Mouse (Mus musculus): Measurements from ENCODE around the gene Slc25a10. TPM values are rescaled to one million over a fixed set of nuclear protein-coding genes. Genes with fewer than 3 reads are reported as not detected.

Slc25a10 gene
- polyA plus RNA-seq, 1 experiment, result 5.5 TPM

DNA sequence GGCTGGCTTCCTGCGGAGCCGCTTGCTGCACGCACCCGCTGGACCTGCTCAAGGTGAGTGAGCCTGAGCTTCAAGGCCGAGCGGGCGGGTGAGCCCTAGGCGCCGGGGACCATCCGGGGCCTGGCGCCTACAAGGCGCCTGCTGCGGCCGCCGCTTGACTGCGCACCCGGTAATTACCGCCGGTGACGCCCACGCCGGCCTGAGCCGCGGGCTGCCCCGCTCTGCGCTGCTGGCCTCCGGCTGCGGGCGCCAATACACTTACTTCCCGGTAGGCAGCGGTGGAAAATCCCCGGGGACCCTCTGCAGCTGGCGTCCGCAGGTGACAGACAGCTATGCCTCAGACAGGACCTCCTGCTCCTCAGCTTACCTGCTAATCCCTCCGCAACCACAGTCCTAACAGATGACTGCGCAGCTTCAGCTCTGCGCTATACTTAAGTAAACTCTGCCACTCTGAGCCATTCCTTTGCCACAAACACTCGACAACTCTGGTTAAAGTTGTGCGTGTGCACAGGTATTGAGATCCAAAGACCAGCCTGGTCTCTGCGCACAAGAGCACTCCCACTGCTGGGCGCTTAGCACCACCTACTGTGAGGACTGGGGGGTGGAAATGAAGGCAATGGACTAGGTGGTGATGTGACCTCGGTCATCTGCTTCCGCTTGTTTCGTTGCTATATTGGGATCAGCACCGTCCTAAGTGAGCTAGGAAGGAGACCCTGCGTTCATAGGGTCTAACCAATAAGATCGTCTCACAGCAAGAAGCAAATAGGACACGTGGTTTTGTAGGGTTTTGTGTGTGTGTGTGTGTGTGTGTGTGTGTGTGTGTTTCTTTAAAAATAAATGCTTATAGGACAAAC is 611 bp downstream of the Slc25a10 start:
- Histone ChIP-seq H3K36me3 (ENCODE audit: control insufficient read depth) (peaks cover 71% of the 10 kb centered on the region), H3K9me3 (ENCODE audit: control insufficient read depth, low read length) (no peaks in the 10 kb centered on the region), H3K27me3 (ENCODE audit: control insufficient read depth) (no peaks in the 10 kb centered on the region), H3K4me1 (ENCODE audit: control insufficient read depth) (peaks cover 67% of the 10 kb centered on the region), H3K4me3 (replicated peaks) (peak overlapping the region; percentile 81)
- TF ChIP-seq TAL1 (IDR thresholded peaks at IDR 0.05; ENCODE audit: low read length) (no peak), GATA1 (IDR thresholded peaks at IDR 0.05; ENCODE audit: low read length) (no peak)

DNA sequence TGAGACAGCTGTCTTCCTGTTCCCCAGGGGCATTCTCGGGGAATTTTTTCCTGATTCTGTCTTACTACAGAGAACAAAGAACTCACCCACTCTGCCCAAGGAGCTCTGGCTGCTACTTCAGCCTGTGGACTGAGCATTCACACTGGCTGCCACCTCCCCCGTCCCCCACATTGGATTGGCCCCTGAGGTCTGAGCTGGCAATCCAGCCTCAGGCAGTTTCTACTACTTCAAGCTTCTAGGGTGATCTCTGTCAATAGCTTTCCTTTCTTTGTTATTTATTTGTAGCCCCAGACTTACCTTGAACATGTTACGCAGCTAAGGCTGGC is 1.2 kb downstream of the Slc25a10 start:
- TF ChIP-seq TAL1 (IDR thresholded peaks at IDR 0.05; ENCODE audit: low read length) (no peak), GATA1 (IDR thresholded peaks at IDR 0.05; ENCODE audit: low read length) (no peak)
- H3K27me3 ChIP-seq (ENCODE audit: control insufficient read depth), result no peaks in the 10 kb centered on the region
- H3K4me1 ChIP-seq (ENCODE audit: control insufficient read depth), result peaks cover 61% of the 10 kb centered on the region
- no peaks in the 10 kb centered on the region for H3K9me3 ChIP-seq (ENCODE audit: control insufficient read depth, low read length)
- peak overlapping the region; percentile 81 for H3K4me3 ChIP-seq (replicated peaks)
- peaks cover 71% of the 10 kb centered on the region for H3K36me3 ChIP-seq (ENCODE audit: control insufficient read depth)

DNA sequence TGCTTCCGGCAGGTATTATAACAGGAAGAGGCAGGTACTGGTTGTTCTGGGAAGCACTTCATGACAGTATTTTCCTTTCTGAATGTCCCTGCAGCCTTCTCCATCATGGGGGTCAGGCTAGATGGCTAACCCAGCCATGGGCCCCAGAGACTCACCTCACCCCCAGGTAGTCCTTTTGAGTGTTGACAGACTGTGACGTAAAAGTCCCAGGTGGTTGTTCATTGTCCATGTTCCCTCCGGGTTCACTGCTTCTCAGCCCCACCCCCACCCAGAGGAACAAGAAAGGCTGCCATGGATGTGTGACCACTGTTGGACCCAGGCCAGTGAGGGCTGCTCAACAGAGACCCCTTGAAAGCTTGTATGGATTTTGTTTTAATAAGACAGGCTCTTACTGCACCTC is 1.7 kb downstream of the Slc25a10 start:
- no peaks in the 10 kb centered on the region for H3K27me3 ChIP-seq (ENCODE audit: control insufficient read depth)
- peaks cover 58% of the 10 kb centered on the region for H3K4me1 ChIP-seq (ENCODE audit: control insufficient read depth)
- peaks cover 71% of the 10 kb centered on the region for H3K36me3 ChIP-seq (ENCODE audit: control insufficient read depth)
- H3K4me3 ChIP-seq (replicated peaks), result peak overlapping the region; percentile 81
- TF ChIP-seq GATA1 (IDR thresholded peaks at IDR 0.05; ENCODE audit: low read length) (no peak), TAL1 (IDR thresholded peaks at IDR 0.05; ENCODE audit: low read length) (no peak)
- H3K9me3 ChIP-seq (ENCODE audit: control insufficient read depth, low read length), result no peaks in the 10 kb centered on the region

DNA sequence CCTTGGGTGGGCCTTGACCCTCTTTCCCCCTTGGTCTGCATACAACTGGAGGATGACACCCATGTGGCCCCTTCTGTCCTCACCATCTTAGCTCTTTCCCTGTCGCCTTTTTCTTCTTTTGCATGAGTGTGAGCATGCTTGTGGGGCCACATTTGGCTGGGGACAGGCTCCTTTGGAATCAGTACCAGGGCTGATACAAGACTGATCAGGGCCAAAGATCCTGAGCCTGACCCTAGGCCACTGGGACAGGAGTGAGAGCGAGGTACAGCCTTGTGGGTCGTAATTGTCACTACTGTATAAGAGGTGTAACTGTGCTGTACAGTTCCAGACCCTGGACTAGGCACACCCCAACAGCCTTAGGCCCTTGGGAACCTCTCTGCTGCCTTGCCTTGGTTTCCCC is 2.3 kb downstream of the Slc25a10 start:
- Histone ChIP-seq H3K4me1 (ENCODE audit: control insufficient read depth) (peaks cover 52% of the 10 kb centered on the region), H3K4me3 (replicated peaks) (no peak overlapping the region), H3K27me3 (ENCODE audit: control insufficient read depth) (no peaks in the 10 kb centered on the region), H3K9me3 (ENCODE audit: control insufficient read depth, low read length) (no peaks in the 10 kb centered on the region), H3K36me3 (ENCODE audit: control insufficient read depth) (peaks cover 71% of the 10 kb centered on the region)
- no peak for TF ChIP-seq GATA1 (IDR thresholded peaks at IDR 0.05; ENCODE audit: low read length)
- no peak for TF ChIP-seq TAL1 (IDR thresholded peaks at IDR 0.05; ENCODE audit: low read length)

DNA sequence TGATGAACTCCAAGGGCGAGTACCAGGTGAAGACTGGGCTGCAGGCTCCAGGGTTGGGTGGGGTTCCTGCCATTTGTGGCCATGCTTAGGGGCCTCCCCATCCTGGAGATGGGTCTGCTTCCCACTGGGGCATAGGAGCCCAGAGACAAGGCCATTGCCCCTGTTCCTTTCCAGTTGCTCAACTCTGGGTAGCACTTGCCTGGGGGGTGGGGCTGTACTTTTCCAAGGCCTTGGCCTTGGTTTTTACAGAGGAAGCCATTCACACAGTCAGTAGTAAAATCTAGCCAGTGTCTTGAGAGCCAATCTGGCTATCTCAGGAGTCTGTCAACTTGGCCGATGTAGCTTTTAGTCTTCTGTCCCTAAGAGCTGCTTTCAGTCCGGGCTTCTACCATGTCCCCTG is 5.8 kb downstream of the Slc25a10 start:
- TF ChIP-seq TAL1 (IDR thresholded peaks at IDR 0.05; ENCODE audit: low read length) (no peak), GATA1 (IDR thresholded peaks at IDR 0.05; ENCODE audit: low read length) (no peak)
- peaks cover 3% of the 10 kb centered on the region for H3K27me3 ChIP-seq (ENCODE audit: control insufficient read depth)
- H3K9me3 ChIP-seq (ENCODE audit: control insufficient read depth, low read length), result no peaks in the 10 kb centered on the region
- H3K36me3 ChIP-seq (ENCODE audit: control insufficient read depth), result peaks cover 57% of the 10 kb centered on the region
- no peak overlapping the region for H3K4me3 ChIP-seq (replicated peaks)
- peaks cover 20% of the 10 kb centered on the region for H3K4me1 ChIP-seq (ENCODE audit: control insufficient read depth)

DNA sequence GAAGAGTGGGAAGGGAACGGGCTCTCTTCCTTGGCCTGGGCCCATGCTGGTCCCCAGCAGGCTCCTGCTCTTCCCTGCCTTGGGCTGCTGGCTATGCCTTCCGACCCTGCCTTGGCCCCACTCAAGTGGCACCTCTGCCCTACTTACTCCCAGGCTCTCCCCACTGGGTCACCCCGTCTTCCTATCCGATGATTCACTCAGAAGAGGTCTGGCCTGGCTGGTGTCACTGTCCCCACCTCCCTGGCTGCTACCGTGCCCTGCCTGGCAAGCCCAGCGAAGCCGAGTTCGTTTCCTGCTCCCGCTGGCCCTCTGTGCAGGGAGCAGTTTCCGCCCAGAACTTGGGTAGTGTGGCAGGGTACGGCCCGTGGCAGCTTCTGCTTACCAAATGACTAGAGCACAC is 6.6 kb downstream of the Slc25a10 start:
- Histone ChIP-seq H3K4me1 (ENCODE audit: control insufficient read depth) (peaks cover 12% of the 10 kb centered on the region), H3K9me3 (ENCODE audit: control insufficient read depth, low read length) (no peaks in the 10 kb centered on the region), H3K27me3 (ENCODE audit: control insufficient read depth) (peaks cover 3% of the 10 kb centered on the region), H3K36me3 (ENCODE audit: control insufficient read depth) (peaks cover 57% of the 10 kb centered on the region), H3K4me3 (replicated peaks) (no peak overlapping the region)
- TF ChIP-seq TAL1 (IDR thresholded peaks at IDR 0.05; ENCODE audit: low read length) (no peak), GATA1 (IDR thresholded peaks at IDR 0.05; ENCODE audit: low read length) (no peak)

DNA sequence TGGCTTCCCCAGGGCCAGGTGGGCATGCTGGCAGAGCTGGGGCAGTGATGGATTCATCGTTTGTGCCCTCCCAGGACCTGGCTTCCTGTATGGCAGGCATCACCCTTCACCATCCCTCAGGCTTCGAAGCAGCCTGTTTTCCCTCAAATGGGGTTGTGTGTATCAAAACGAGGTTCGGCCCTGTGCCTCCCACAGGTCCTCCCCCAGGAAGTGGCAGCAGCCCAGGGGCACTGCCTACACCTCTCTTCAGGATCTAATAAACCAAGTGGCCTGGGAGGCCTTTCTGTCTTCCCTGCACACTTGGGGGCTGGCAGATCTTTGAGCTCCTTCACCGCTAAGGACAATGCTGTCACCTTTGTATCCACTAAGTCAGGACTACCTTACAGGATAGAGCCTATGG is 7.3 kb downstream of the Slc25a10 start:
- TF ChIP-seq TAL1 (IDR thresholded peaks at IDR 0.05; ENCODE audit: low read length), result no peak
- no peak for TF ChIP-seq GATA1 (IDR thresholded peaks at IDR 0.05; ENCODE audit: low read length)
- H3K4me3 ChIP-seq (replicated peaks), result no peak overlapping the region
- no peaks in the 10 kb centered on the region for H3K9me3 ChIP-seq (ENCODE audit: control insufficient read depth, low read length)
- H3K4me1 ChIP-seq (ENCODE audit: control insufficient read depth), result peaks cover 6% of the 10 kb centered on the region; the same call in 1 of the 2 replicates
- peaks cover 54% of the 10 kb centered on the region for H3K36me3 ChIP-seq (ENCODE audit: control insufficient read depth)
- peaks cover 3% of the 10 kb centered on the region for H3K27me3 ChIP-seq (ENCODE audit: control insufficient read depth)

DNA sequence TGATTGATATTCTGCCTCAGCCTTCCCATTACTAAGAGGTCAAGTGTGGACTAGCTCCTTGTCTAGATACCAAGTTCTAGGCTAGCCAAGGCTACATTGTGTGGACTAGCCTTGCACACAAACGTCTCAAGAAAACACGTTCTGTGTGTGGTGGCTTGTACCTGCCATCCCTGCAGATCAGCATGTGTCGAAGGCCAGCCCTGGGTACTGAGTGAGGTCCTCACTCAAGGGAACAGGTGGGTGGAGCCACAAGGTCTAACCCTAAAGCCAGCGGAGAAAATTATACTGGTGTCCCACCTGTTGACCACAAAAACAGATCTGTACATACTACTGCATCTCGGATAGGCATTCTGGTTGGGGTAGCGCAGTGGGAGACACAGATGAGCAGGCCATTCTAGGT is 8.3 kb downstream of the Slc25a10 start:
- TF ChIP-seq TAL1 (IDR thresholded peaks at IDR 0.05; ENCODE audit: low read length), result no peak
- TF ChIP-seq GATA1 (IDR thresholded peaks at IDR 0.05; ENCODE audit: low read length), result no peak
- Histone ChIP-seq H3K9me3 (ENCODE audit: control insufficient read depth, low read length) (no peaks in the 10 kb centered on the region), H3K4me1 (ENCODE audit: control insufficient read depth) (peaks cover 3% of the 10 kb centered on the region; the same call in 1 of the 2 replicates), H3K36me3 (ENCODE audit: control insufficient read depth) (peaks cover 44% of the 10 kb centered on the region), H3K27me3 (ENCODE audit: control insufficient read depth) (peaks cover 3% of the 10 kb centered on the region), H3K4me3 (replicated peaks) (no peak overlapping the region)

DNA sequence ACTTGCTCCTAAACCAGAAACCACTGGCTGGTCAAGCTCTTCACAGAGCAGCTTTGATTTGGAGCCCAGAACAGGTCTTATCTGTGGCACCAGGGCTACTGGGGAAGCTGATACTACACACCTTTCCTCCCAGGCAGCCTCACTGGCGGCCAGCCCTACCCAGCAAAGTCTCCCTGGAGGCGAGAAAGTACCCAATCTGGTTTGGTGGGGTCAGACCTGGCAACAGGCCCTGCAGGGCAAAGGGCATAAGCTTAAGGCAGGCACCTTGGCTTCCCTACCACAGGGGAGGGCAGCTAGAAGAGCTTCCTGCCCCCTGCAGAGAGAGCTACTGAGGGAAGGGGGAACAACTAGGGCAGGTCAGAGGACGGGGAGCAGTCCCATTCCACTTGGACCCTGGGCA is 8.7 kb downstream of the Slc25a10 start:
- TF ChIP-seq GATA1 (IDR thresholded peaks at IDR 0.05; ENCODE audit: low read length) (no peak), TAL1 (IDR thresholded peaks at IDR 0.05; ENCODE audit: low read length) (no peak)
- no peak overlapping the region for H3K4me3 ChIP-seq (replicated peaks)
- peaks cover 3% of the 10 kb centered on the region; the same call in 1 of the 2 replicates for H3K4me1 ChIP-seq (ENCODE audit: control insufficient read depth)
- H3K27me3 ChIP-seq (ENCODE audit: control insufficient read depth), result peaks cover 3% of the 10 kb centered on the region
- no peaks in the 10 kb centered on the region for H3K9me3 ChIP-seq (ENCODE audit: control insufficient read depth, low read length)
- H3K36me3 ChIP-seq (ENCODE audit: control insufficient read depth), result peaks cover 39% of the 10 kb centered on the region

Measured in erythroblast, embryonic 14.5 days (primary cell).